ENCODE assay signal across 9 mouse cellular contexts in genomic region chr2:152106225-152106595, GRCm38 (mm10). TPM values are rescaled to one million over a fixed set of nuclear protein-coding genes. Genes with fewer than 3 reads are reported as not detected.
DNase-seq lines count a peak whose midpoint lies in the region; ATAC-seq and TF ChIP-seq lines count a peak whose summit lies in the region.
"Had no signal": no experiment of that assay in that cellular context is flagged by ENCODE, and none has a peak within 500 bp of the region (broad histone marks: within the 10 kb centered on the region; RNA-seq: fewer than 3 reads in every experiment).

No protein-coding gene starts in this region.

- H3K9ac ChIP-seq in lung, embryonic 14.5 days, result peak overlapping the region; percentile 71; the same call in 1 of the 2 replicates
- peak overlapping the region; percentile 72; the same call in 1 of the 2 replicates for H3K9ac ChIP-seq in embryonic facial prominence, embryonic 15.5 days
- H3K9ac ChIP-seq in intestine, postnatal 0 days (ENCODE audit: low read depth, low read length), result peak overlapping the region; percentile 93
- H3K9ac ChIP-seq in neural tube, embryonic 15.5 days (replicated peaks), result no peak overlapping the region; the same call in 1 of the 2 replicates

- WGBS in lung, embryonic 14.5 days, result 76% methylated on average over 3 of the region's 3 CpGs
- 79% methylated on average over 3 of the region's 3 CpGs for WGBS in embryonic facial prominence, embryonic 15.5 days
- WGBS in intestine, postnatal 0 days, result 68% methylated on average over 3 of the region's 3 CpGs
- 95% methylated on average over 3 of the region's 3 CpGs for WGBS in neural tube, embryonic 15.5 days

- DNase-seq in lung, embryonic 14.5 days, result no peak
- DNase-seq in lung, adult 18-20 months, result no peak
- no peak for DNase-seq in embryo, embryonic 10 days (ENCODE audit: low spot score)
- no peak for DNase-seq in ovary, adult 18-20 months (ENCODE audit: low spot score)

- no peak overlapping the region for H3K27ac ChIP-seq in lung, embryonic 14.5 days (ENCODE audit: low read depth)
- H3K27ac ChIP-seq in embryonic facial prominence, embryonic 15.5 days (replicated peaks), result no peak overlapping the region
- peak overlapping the region; percentile 97 for H3K27ac ChIP-seq in intestine, postnatal 0 days (ENCODE audit: low read depth, low read length)
- H3K27ac ChIP-seq in neural tube, embryonic 15.5 days (replicated peaks), result no peak overlapping the region

- 0 out of 2 replicates have a peak, but pooled peaks cover 4% of the 10 kb centered on the region for H3K27me3 ChIP-seq in lung, embryonic 14.5 days (ENCODE audit: insufficient read depth, low read length)
- H3K27me3 ChIP-seq in embryonic facial prominence, embryonic 15.5 days, result 0 out of 2 replicates have a peak, but pooled peaks cover 4% of the 10 kb centered on the region
- H3K27me3 ChIP-seq in intestine, postnatal 0 days (replicated peaks; ENCODE audit: control insufficient read depth, insufficient read depth, low read length), result 0 out of 2 replicates have a peak, but pooled peaks cover 3% of the 10 kb centered on the region
- H3K27me3 ChIP-seq in neural tube, embryonic 15.5 days (replicated peaks), result no peaks in the 10 kb centered on the region

- ATAC-seq in lung, embryonic 14.5 days (ENCODE audit: insufficient read depth), result no peak
- no peak for ATAC-seq in embryonic facial prominence, embryonic 15.5 days (ENCODE audit: insufficient number of reproducible peaks, low FRiP score, low TSS enrichment, low read depth)
- ATAC-seq in intestine, postnatal 0 days, result no peak
- ATAC-seq in neural tube, embryonic 15.5 days (ENCODE audit: low FRiP score), result no peak
- ATAC-seq in monocyte, adult 5-6 weeks (replicated peaks; ENCODE audit: insufficient number of reproducible peaks, low FRiP score, low TSS enrichment, poor library complexity, severe bottlenecking), result no peak

- TF ChIP-seq CTCF in lung, embryonic 14.5 days (IDR thresholded peaks at IDR 0.05; ENCODE audit: low read depth), result no peak
- no peak for TF ChIP-seq CTCF in intestine, postnatal 0 days (IDR thresholded peaks at IDR 0.05; ENCODE audit: low read depth)

- H3K9me3 ChIP-seq in lung, embryonic 14.5 days (ENCODE audit: low read depth, low read length), result no peaks in the 10 kb centered on the region
- no peaks in the 10 kb centered on the region for H3K9me3 ChIP-seq in embryonic facial prominence, embryonic 15.5 days (replicated peaks)
- no peaks in the 10 kb centered on the region for H3K9me3 ChIP-seq in intestine, postnatal 0 days (ENCODE audit: control insufficient read depth)
- no peaks in the 10 kb centered on the region for H3K9me3 ChIP-seq in neural tube, embryonic 15.5 days (replicated peaks)

- no peaks in the 10 kb centered on the region for H3K36me3 ChIP-seq in lung, embryonic 14.5 days (ENCODE audit: insufficient read depth)
- H3K36me3 ChIP-seq in embryonic facial prominence, embryonic 15.5 days, result no peaks in the 10 kb centered on the region
- H3K36me3 ChIP-seq in intestine, postnatal 0 days (ENCODE audit: control insufficient read depth, insufficient read depth), result peaks cover 17% of the 10 kb centered on the region; the same call in 1 of the 2 replicates
- H3K36me3 ChIP-seq in neural tube, embryonic 15.5 days, result no peaks in the 10 kb centered on the region

- no peaks in the 10 kb centered on the region for H3K4me1 ChIP-seq in lung, embryonic 14.5 days (ENCODE audit: insufficient read depth)
- H3K4me1 ChIP-seq in embryonic facial prominence, embryonic 15.5 days, result peaks cover 7% of the 10 kb centered on the region
- H3K4me1 ChIP-seq in intestine, postnatal 0 days (replicated peaks; ENCODE audit: control insufficient read depth, insufficient read depth, low read length), result peaks cover 3% of the 10 kb centered on the region
- peaks cover 32% of the 10 kb centered on the region for H3K4me1 ChIP-seq in neural tube, embryonic 15.5 days

- H3K4me2 ChIP-seq in lung, embryonic 14.5 days, result peak overlapping the region; percentile 86
- peak overlapping the region; percentile 89 for H3K4me2 ChIP-seq in embryonic facial prominence, embryonic 15.5 days (replicated peaks)
- peak overlapping the region; percentile 78 for H3K4me2 ChIP-seq in intestine, postnatal 0 days (replicated peaks; ENCODE audit: low read depth)
- peak overlapping the region; percentile 73 for H3K4me2 ChIP-seq in neural tube, embryonic 15.5 days

- H3K4me3 ChIP-seq in lung, embryonic 14.5 days (ENCODE audit: low read depth, low read length), result peak overlapping the region; percentile 60
- H3K4me3 ChIP-seq in embryonic facial prominence, embryonic 15.5 days (replicated peaks), result peak overlapping the region; percentile 69
- peak overlapping the region; percentile 72 for H3K4me3 ChIP-seq in intestine, postnatal 0 days (ENCODE audit: low read depth, low read length)
- peak overlapping the region; percentile 66 for H3K4me3 ChIP-seq in neural tube, embryonic 15.5 days (replicated peaks)

RNA-seq across cellular contexts. Expression of gene Srxn1, which starts 0.9 kb away (rescaled TPM):
- 5.6 and 6.6 TPM in 2 replicates for polyA plus RNA-seq in lung, embryonic 14.5 days (2014; fragmentation: Nextera tagmentation; extraction: Ambion mirVana)
- 11.0 and 11.5 TPM in 2 replicates for polyA plus RNA-seq in embryonic facial prominence, embryonic 15.5 days (2015; fragmentation: Nextera tagmentation; extraction: Ambion mirVana)
- polyA plus RNA-seq in intestine, postnatal 0 days (2015; fragmentation: Nextera tagmentation; extraction: Ambion mirVana), result 102 and 104 TPM in 2 replicates
- polyA plus RNA-seq in neural tube, embryonic 15.5 days (2015; fragmentation: Nextera tagmentation; extraction: Ambion mirVana), result 25.8 and 27.7 TPM in 2 replicates
- total RNA-seq in monocyte, adult 5-6 weeks (2017), result 14.1 to 28.0 TPM (median 16.1 TPM) in 3 replicates

RNA-seq across cellular contexts. Expression of gene Scrt2, which starts 24.9 kb away (rescaled TPM):
- polyA plus RNA-seq in lung, embryonic 14.5 days (2014; fragmentation: Nextera tagmentation; extraction: Ambion mirVana), result not detected in 2 replicates
- 0.09 TPM in 1 of 2 replicates, not detected in the other for polyA plus RNA-seq in embryonic facial prominence, embryonic 15.5 days (2015; fragmentation: Nextera tagmentation; extraction: Ambion mirVana)
- not detected in 2 replicates for polyA plus RNA-seq in intestine, postnatal 0 days (2015; fragmentation: Nextera tagmentation; extraction: Ambion mirVana)
- polyA plus RNA-seq in neural tube, embryonic 15.5 days (2015; fragmentation: Nextera tagmentation; extraction: Ambion mirVana), result 7.5 and 9.2 TPM in 2 replicates
- not detected in 3 replicates for total RNA-seq in monocyte, adult 5-6 weeks (2017)
- total RNA-seq: common myeloid progenitor, adult 5-6 weeks had no signal

RNA-seq across cellular contexts. Expression of gene Tcf15, which starts 37.2 kb away (rescaled TPM):
- polyA plus RNA-seq in lung, embryonic 14.5 days (2014; fragmentation: Nextera tagmentation; extraction: Ambion mirVana), result 9.9 and 11.0 TPM in 2 replicates
- 5.5 and 6.5 TPM in 2 replicates for polyA plus RNA-seq in embryonic facial prominence, embryonic 15.5 days (2015; fragmentation: Nextera tagmentation; extraction: Ambion mirVana)
- 3.2 and 4.5 TPM in 2 replicates for polyA plus RNA-seq in intestine, postnatal 0 days (2015; fragmentation: Nextera tagmentation; extraction: Ambion mirVana)
- 2.1 and 4.0 TPM in 2 replicates for polyA plus RNA-seq in neural tube, embryonic 15.5 days (2015; fragmentation: Nextera tagmentation; extraction: Ambion mirVana)
- total RNA-seq in monocyte, adult 5-6 weeks (2017), result not detected in 3 replicates
